Mouse (Mus musculus) left cerebral cortex, adult 11 months (tissue): Measurements from ENCODE around the gene Tigd3.

Experiments used
- DNase-seq: peaks from one replicate; pipeline ENCODE4 v3.0.0; 2022; ENCODE audit warnings: low spot score

Gene Tigd3

GRCm38 (mm10) chr19:5877618-5878361 is 16.2 kb downstream of the Tigd3 start, which contains the start of gene Slc25a45:
Slc25a45 (plus strand) TSS chr19:5877808.
- peak; percentile 65 for DNase-seq

- peak; percentile 89 for DNase-seq
Measured at GRCm38 (mm10) chr19:5874969-5875480, 18.9 kb downstream of the Tigd3 start, which contains the start of gene Frmd8. Frmd8 (minus strand) TSS chr19:5875274.

GRCm38 (mm10) chr19:5874391-5874968 is 19.5 kb downstream of the Tigd3 start:
- DNase-seq: no peak

- no peak for DNase-seq
Measured at GRCm38 (mm10) chr19:5872931-5873556, 20.9 kb downstream of the Tigd3 start.

- DNase-seq: no peak
Measured at GRCm38 (mm10) chr19:5872528-5872927, 21.4 kb downstream of the Tigd3 start.

GRCm38 (mm10) chr19:5871683-5872082 is 22.3 kb downstream of the Tigd3 start:
- DNase-seq: no peak

GRCm38 (mm10) chr19:5871273-5871672 is 22.7 kb downstream of the Tigd3 start:
- DNase-seq: no peak

GRCm38 (mm10) chr19:5868096-5868495 is 25.9 kb downstream of the Tigd3 start:
- no peak for DNase-seq

- DNase-seq: no peak
Measured at GRCm38 (mm10) chr19:5864710-5865398, 29.1 kb downstream of the Tigd3 start.

- no peak for DNase-seq
Measured at GRCm38 (mm10) chr19:5863776-5864175, 30.2 kb downstream of the Tigd3 start.

GRCm38 (mm10) chr19:5862335-5863085 is 31.4 kb downstream of the Tigd3 start:
- no peak for DNase-seq

- DNase-seq: no peak
Measured at GRCm38 (mm10) chr19:5856604-5857003, 37.3 kb downstream of the Tigd3 start.

GRCm38 (mm10) chr19:5852035-5852722 is 41.8 kb downstream of the Tigd3 start:
- DNase-seq: no peak

- no peak for DNase-seq
Measured at GRCm38 (mm10) chr19:5851481-5851971, 42.4 kb downstream of the Tigd3 start.

- no peak for DNase-seq
Measured at GRCm38 (mm10) chr19:5850860-5851259, 43.1 kb downstream of the Tigd3 start.

GRCm38 (mm10) chr19:5849843-5850527 is 44.0 kb downstream of the Tigd3 start:
- DNase-seq: peak; percentile 86

- no peak for DNase-seq
Measured at GRCm38 (mm10) chr19:5848826-5849672, 44.9 kb downstream of the Tigd3 start.

GRCm38 (mm10) chr19:5848032-5848825 is 45.7 kb downstream of the Tigd3 start:
- no peak for DNase-seq
